Mouse (Mus musculus) lung, adult 2 months (tissue): ENCODE data around the gene Arl16.

ENCODE experiments used
- CTCF ChIP-seq: fragments of 200-500 bp; IDR thresholded peaks from 2 replicates; pipeline ENCODE4 v1.5.1; 2011; ENCODE audit warnings: mild to moderate bottlenecking, low read length, control low read depth; ENCODE audit not compliant: insufficient read depth
- POLR2A ChIP-seq: fragments of 200-500 bp; IDR thresholded peaks from 2 replicates; pipeline ENCODE4 v1.6.1; 2011; ENCODE audit warnings: low read depth, mild to moderate bottlenecking, control low read depth, low read length, borderline replicate concordance; ENCODE audit errors: extremely low read depth

DNA sequence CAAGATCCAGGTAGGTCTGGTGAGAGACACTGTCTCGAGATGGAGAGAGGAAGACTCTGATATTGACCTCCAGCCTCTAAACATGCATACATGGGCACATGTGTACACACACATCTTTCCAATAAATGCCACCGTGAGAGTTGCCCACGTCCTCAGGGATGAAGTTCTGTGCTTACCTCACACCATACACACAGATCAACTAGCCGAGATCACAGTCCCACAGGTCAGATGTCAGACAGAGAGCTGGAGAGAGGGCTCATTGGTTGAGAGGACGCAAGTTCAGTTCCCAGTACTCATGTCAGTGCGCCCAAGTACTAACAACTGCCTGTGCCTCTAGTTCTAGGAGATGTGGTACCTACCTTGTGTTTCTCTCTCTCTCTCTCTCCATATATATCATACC is 33.6 kb upstream of the Arl16 start:
- TF ChIP-seq CTCF, result no peak
- TF ChIP-seq POLR2A, result no peak
